7 mouse cellular contexts compared by ENCODE assay signal in the genomic region with DNA sequence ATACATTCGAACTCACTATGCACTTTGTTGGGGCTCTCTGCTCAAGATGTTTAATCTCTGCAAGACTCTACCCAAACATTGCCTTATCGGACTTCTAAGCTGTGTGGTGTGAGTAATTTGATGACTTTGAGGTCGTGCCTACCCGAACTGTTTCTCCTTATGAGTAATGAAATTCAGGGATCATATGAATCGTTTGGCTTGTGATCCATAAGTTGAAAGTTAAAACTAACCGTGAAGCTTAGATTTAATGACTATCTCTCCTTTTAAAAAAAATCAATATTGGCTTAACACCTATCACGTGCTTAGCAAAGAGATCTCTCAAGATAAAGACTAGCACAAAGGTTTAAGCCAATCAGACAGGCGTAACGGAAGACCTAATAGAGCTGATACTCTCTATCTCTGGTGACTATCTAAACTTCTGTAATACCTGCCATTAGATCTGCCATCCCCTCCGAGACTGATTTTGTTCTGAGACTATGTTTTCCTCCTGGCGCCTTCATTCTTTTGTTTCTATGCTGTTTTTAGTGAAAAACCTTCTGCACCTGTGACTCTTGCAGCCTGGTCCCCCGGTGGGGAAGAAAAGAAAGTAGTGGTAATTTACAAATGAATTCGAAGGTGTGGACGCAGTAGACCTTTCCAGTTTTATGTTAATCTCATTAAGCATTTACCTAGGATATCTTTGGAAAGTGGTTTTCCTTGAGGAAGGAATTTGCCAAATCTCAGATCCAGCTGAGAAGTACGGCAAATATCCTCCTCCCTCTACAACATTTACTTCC. TPM values are rescaled to one million over a fixed set of nuclear protein-coding genes. Genes with fewer than 3 reads are reported as not detected.
DNase-seq lines count a peak whose midpoint lies in the region; ATAC-seq and TF ChIP-seq lines count a peak whose summit lies in the region.

No protein-coding gene starts in this region.

- DNase-seq in testis, postnatal 14 days (ENCODE audit: low spot score), result no peak
- DNase-seq in embryo, embryonic 10.5 days (ENCODE audit: low spot score), result peak; percentile 54
- DNase-seq in midbrain, embryonic 14.5 days, result no peak
- no peak for DNase-seq in gastrocnemius, postnatal 10 days
- DNase-seq in layer of hippocampus, adult 11-12 months (ENCODE audit: low spot score), result no peak

- WGBS in hindbrain, embryonic 16.5 days, result 2% methylated on average over 15 of the region's 15 CpGs
- WGBS in midbrain, embryonic 14.5 days, result 2% methylated on average over 15 of the region's 15 CpGs

- TF ChIP-seq CTCF in testis, adult 2 months (IDR thresholded peaks at IDR 0.05; ENCODE audit: control insufficient read depth, insufficient read depth, insufficient replicate concordance, low read depth, low read length), result no peak

- H3K27ac ChIP-seq in testis, adult 2 months (ENCODE audit: control insufficient read depth, insufficient read depth, low read depth, low read length), result peak overlapping the region; percentile 96; the same call in 1 of the 2 replicates
- peak overlapping the region; percentile 92 for H3K27ac ChIP-seq in hindbrain, embryonic 16.5 days (ENCODE audit: low read depth, low read length)
- H3K27ac ChIP-seq in midbrain, embryonic 14.5 days (replicated peaks; ENCODE audit: low read depth, low read length), result peak overlapping the region; percentile 96; the same call in 1 of the 2 replicates

- H3K4me1 ChIP-seq in testis, adult 2 months (ENCODE audit: control insufficient read depth, insufficient read depth, low read length), result peaks cover 11% of the 10 kb centered on the region
- H3K4me1 ChIP-seq in hindbrain, embryonic 16.5 days (ENCODE audit: control insufficient read depth, insufficient read depth, low read depth, low read length), result peaks cover 18% of the 10 kb centered on the region
- H3K4me1 ChIP-seq in midbrain, embryonic 14.5 days (ENCODE audit: control insufficient read depth, insufficient read depth, low read length), result peaks cover 23% of the 10 kb centered on the region

- no peaks in the 10 kb centered on the region for H3K36me3 ChIP-seq in testis, adult 2 months (ENCODE audit: control insufficient read depth, insufficient read depth, low read length)
- H3K36me3 ChIP-seq in hindbrain, embryonic 16.5 days (ENCODE audit: control insufficient read depth, insufficient read depth, low read length), result no peaks in the 10 kb centered on the region
- no peaks in the 10 kb centered on the region for H3K36me3 ChIP-seq in midbrain, embryonic 14.5 days (ENCODE audit: control insufficient read depth, insufficient read depth, low read length)

- peak overlapping the region; percentile 97; the same call in 1 of the 2 replicates for H3K4me3 ChIP-seq in testis, adult 2 months (ENCODE audit: control insufficient read depth, low read depth, low read length)
- peak overlapping the region; percentile 71 for H3K4me3 ChIP-seq in hindbrain, embryonic 16.5 days (ENCODE audit: low read length)
- H3K4me3 ChIP-seq in midbrain, embryonic 14.5 days (replicated peaks; ENCODE audit: low read depth, low read length), result peak overlapping the region; percentile 95

- H3K4me2 ChIP-seq in hindbrain, embryonic 16.5 days (ENCODE audit: low read length), result peak overlapping the region; percentile 84
- H3K4me2 ChIP-seq in midbrain, embryonic 14.5 days (ENCODE audit: low read length), result peak overlapping the region; percentile 66

- peak overlapping the region; percentile 85 for H3K9ac ChIP-seq in hindbrain, embryonic 16.5 days (ENCODE audit: low read depth, low read length)
- peak overlapping the region; percentile 99 for H3K9ac ChIP-seq in midbrain, embryonic 14.5 days (replicated peaks; ENCODE audit: low read length)

- H3K9me3 ChIP-seq in hindbrain, embryonic 16.5 days (ENCODE audit: control insufficient read depth, low read length), result no peaks in the 10 kb centered on the region
- no peaks in the 10 kb centered on the region for H3K9me3 ChIP-seq in midbrain, embryonic 14.5 days (ENCODE audit: control insufficient read depth, low read length)

- H3K27me3 ChIP-seq in testis, adult 2 months (ENCODE audit: control insufficient read depth, insufficient read depth, low read length), result no peaks in the 10 kb centered on the region
- H3K27me3 ChIP-seq in hindbrain, embryonic 16.5 days (replicated peaks; ENCODE audit: control insufficient read depth, insufficient read depth, low read length), result no peaks in the 10 kb centered on the region
- no peaks in the 10 kb centered on the region for H3K27me3 ChIP-seq in midbrain, embryonic 14.5 days (ENCODE audit: control insufficient read depth, insufficient read depth, low read length)

- 0 out of 2 replicates have a peak, but pooled peaks have one; percentile 0 for ATAC-seq in hindbrain, embryonic 16.5 days
- ATAC-seq in midbrain, embryonic 14.5 days (ENCODE audit: low FRiP score, low TSS enrichment), result no peak

- no peak for TF ChIP-seq POLR2A in testis, adult 2 months (IDR thresholded peaks at IDR 0.05; ENCODE audit: control insufficient read depth, low read depth, low read length)

RNA-seq across cellular contexts. Expression of a gene that starts 1.2 kb away (rescaled TPM):
- 6.0 and 7.9 TPM in 2 replicates for polyA plus RNA-seq in testis, adult 2 months (2012; rRNA removed)
- 5.3 and 6.7 TPM in 2 replicates for polyA plus RNA-seq in hindbrain, embryonic 16.5 days (2015; fragmentation: Nextera tagmentation; extraction: Ambion mirVana)
- 11.3 and 13.9 TPM in 2 replicates for polyA plus RNA-seq in midbrain, embryonic 14.5 days (2014; fragmentation: Nextera tagmentation; extraction: Ambion mirVana)
- total RNA-seq in gastrocnemius, postnatal 10 days (2021), result 10 to 100 TPM; 27.6 to 29.3 TPM

RNA-seq across cellular contexts. Expression of a gene that starts 31.9 kb away (rescaled TPM):
- polyA plus RNA-seq in testis, adult 2 months (2012; rRNA removed), result 0.08 and 0.17 TPM in 2 replicates
- 0.69 and 0.84 TPM in 2 replicates for polyA plus RNA-seq in hindbrain, embryonic 16.5 days (2015; fragmentation: Nextera tagmentation; extraction: Ambion mirVana)
- 0.11 and 0.61 TPM in 2 replicates for polyA plus RNA-seq in midbrain, embryonic 14.5 days (2014; fragmentation: Nextera tagmentation; extraction: Ambion mirVana)
- 1 to 10 TPM in 1 of 2 experiments, under 1 TPM in 1; 0.77 to 1.1 TPM for total RNA-seq in gastrocnemius, postnatal 10 days (2021)

RNA-seq across cellular contexts. Expression of a gene that starts 49.9 kb away (rescaled TPM):
- 27.0 and 28.0 TPM in 2 replicates for polyA plus RNA-seq in testis, adult 2 months (2012; rRNA removed)
- 5.9 and 6.9 TPM in 2 replicates for polyA plus RNA-seq in hindbrain, embryonic 16.5 days (2015; fragmentation: Nextera tagmentation; extraction: Ambion mirVana)
- 6.7 and 9.1 TPM in 2 replicates for polyA plus RNA-seq in midbrain, embryonic 14.5 days (2014; fragmentation: Nextera tagmentation; extraction: Ambion mirVana)
- 1 to 10 TPM; 3.0 to 4.1 TPM for total RNA-seq in gastrocnemius, postnatal 10 days (2021)
